Mouse (Mus musculus) lung, embryonic 15.5 days (tissue): ENCODE measurements around the gene Izumo1r. TPM values are rescaled to one million over a fixed set of nuclear protein-coding genes. Genes with fewer than 3 reads are reported as not detected.
A peak's percentile ranks its signal among the peaks of the same experiment; 100 is the strongest.

ENCODE experiments used
- ATAC-seq: fragments of 200-750 bp; cut with Nextera tagmentation; 2 replicates; pipeline ENCODE4 v1.8.0; 2017; ENCODE audit warnings: moderate number of reproducible peaks, borderline replicate concordance; ENCODE audit not compliant: low FRiP score, low TSS enrichment; ENCODE audit errors: extremely low read depth
- H3K27ac ChIP-seq: fragments of 300-500 bp; sonication (generic); 2 replicates; pipeline ENCODE4 v1.5.1; 2015; ENCODE audit warnings: moderate library complexity, mild to moderate bottlenecking, inconsistent platforms
- H3K27me3 ChIP-seq: fragments of 300-500 bp; sonication (generic); 2 replicates; pipeline ENCODE4 v1.6.1; 2015; ENCODE audit warnings: inconsistent platforms
- H3K36me3 ChIP-seq: fragments of 300-500 bp; sonication (generic); 2 replicates; pipeline ENCODE4 v1.6.1; 2015; ENCODE audit warnings: inconsistent platforms
- H3K4me1 ChIP-seq: fragments of 300-500 bp; sonication (generic); 2 replicates; pipeline ENCODE4 v1.6.1; 2015; ENCODE audit warnings: inconsistent platforms
- H3K4me2 ChIP-seq: fragments of 300-500 bp; sonication (generic); 2 replicates; pipeline ENCODE4 v1.6.1; 2015; ENCODE audit warnings: inconsistent platforms, mild to moderate bottlenecking, moderate library complexity
- H3K4me3 ChIP-seq: fragments of 300-500 bp; sonication (generic); 2 replicates; pipeline ENCODE4 v1.5.1; 2015; ENCODE audit warnings: mild to moderate bottlenecking, inconsistent platforms
- H3K9ac ChIP-seq: fragments of 300-500 bp; sonication (generic); 2 replicates; pipeline ENCODE4 v1.6.1; 2015; ENCODE audit warnings: inconsistent platforms
- H3K9me3 ChIP-seq: fragments of 300-500 bp; sonication (generic); 2 replicates; pipeline ENCODE4 v1.6.1; 2016; ENCODE audit warnings: inconsistent platforms
- WGBS: fragments of 180-500 bp; shearing (Covaris S2); methylation state at CpG from one replicate; pipeline ENCODE4 v1.1.7; 2015; 5-methylcytosine and 5-hydroxymethylcytosine counted together
- polyA plus RNA-seq: library from polyadenylated mRNA; unstranded; fragments of >200 nt; fragmentation: Nextera tagmentation; extraction: Ambion mirVana; gene quantifications from 2 replicates; pipeline ENCODE4 v1.2.1, GENCODE M21; 2015

Gene Izumo1r
- polyA plus RNA-seq, 1 experiment from 2014 or later = 0.66 TPM

DNA sequence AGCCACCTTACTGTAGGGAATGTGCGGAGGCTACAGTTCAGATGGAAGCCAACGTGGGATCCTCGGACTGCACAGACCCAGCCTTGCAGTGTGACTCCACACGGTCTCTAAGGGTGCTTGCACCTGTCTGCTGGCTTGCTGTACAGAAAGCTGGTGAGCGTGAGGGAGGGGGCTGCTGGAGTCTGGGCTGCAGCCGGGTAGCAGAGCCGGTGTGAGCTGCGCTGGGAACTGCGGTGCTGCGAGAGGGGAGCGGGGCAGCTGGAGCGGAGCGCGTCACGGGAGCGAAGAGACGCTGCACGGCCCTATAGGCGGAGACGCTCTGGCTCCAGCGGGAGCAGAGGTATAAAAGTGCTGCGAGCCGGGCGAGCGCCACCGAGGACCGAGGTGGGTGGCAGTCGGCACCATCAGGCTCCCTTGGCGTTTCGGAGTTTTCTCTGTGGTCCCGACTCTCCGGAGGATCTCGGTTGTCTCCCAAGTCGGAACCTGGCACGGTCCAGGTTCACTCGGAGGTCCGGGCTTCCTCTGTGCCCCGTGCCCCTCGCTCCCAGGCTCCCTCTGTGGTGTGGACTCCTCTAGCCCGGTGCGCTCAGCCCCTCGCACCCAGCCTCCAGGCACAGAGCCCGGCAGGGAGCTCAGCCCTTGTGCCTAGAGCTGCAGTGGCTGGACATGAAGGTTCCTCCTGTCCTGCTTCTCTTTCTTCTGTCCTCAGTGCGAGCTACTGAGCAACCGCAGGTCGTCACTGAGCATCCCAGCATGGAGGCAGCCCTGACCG is 43.7 kb downstream of the Izumo1r start, which contains the start of gene Gpr83:
Gene Gpr83, plus strand, starts transcription at position 343 of the 772 bp plus-strand sequence.
- Histone ChIP-seq H3K27ac (no peak within 1 kb of the TSS), H3K27me3 (peaks cover 47% of the 10 kb centered on the region), H3K4me1 (no peaks in the 10 kb centered on the region), H3K4me3 (peak within 1 kb of the TSS; percentile 35), H3K4me2 (peak within 1 kb of the TSS; percentile 67), H3K9me3 (no peaks in the 10 kb centered on the region), H3K36me3 (no peaks in the 10 kb centered on the region), H3K9ac (no peak within 1 kb of the TSS)
- WGBS = 2% methylated on average over 44 of the region's 47 CpGs
- ATAC-seq = peak; percentile 72; the same call in 1 of the 2 replicates

DNA sequence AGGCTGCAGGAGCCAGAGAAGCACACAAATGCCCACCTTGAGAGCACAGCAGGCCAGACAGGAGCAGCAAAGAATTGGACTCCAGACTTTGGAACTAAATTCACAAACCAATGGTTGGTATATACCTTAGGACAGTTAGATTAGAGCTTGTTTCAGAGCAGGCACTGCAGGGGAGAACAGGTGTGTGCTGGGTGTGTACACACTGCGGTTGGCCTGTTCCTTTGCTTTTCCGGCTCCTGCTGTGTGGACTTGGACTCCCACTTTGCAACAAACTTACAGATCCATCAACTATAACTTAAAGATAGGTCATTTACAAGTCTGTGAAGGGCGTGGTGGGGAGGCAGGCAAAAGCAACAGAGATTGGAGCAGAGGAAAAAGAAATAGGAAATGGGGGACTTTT is 45.0 kb downstream of the Izumo1r start:
- WGBS = 77% methylated on average over 3 of the region's 3 CpGs
- no peaks in the 10 kb centered on the region for H3K36me3 ChIP-seq
- no peak for ATAC-seq
- no peak overlapping the region for H3K9ac ChIP-seq
- H3K27ac ChIP-seq = no peak overlapping the region
- no peak overlapping the region for H3K4me2 ChIP-seq
- peaks cover 47% of the 10 kb centered on the region for H3K27me3 ChIP-seq
- H3K4me1 ChIP-seq = no peaks in the 10 kb centered on the region
- H3K4me3 ChIP-seq = no peak overlapping the region
- no peaks in the 10 kb centered on the region for H3K9me3 ChIP-seq

DNA sequence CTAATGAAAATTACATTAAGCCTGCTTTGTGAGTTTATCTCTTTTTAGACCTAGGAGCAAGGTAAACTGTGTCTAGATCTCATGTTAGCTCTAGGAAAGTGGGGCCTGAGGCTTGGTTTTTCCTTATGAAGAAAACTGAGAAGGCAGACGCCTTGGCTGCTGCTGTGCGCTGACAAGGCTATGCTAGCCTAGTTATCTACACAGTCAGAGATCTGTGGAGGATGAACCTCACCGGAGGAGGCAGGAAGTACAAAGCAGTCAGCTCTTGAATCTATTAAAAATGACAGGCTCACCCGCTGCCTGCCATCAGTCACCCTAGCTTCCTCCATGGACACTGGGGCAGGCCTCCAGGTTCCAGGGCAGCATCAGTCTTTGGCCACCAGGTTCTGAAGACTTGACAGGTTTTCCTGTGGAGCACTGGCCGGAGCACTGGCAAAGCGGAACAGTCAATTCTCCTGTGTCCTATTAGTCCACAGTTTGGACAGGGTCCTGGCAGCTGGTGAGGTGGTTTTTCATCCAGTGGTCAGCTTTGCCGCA is 45.5 kb downstream of the Izumo1r start:
- H3K4me1 ChIP-seq = no peaks in the 10 kb centered on the region
- H3K27ac ChIP-seq = no peak overlapping the region
- H3K4me2 ChIP-seq = no peak overlapping the region
- ATAC-seq = no peak
- H3K27me3 ChIP-seq = peaks cover 47% of the 10 kb centered on the region
- H3K4me3 ChIP-seq = no peak overlapping the region
- no peak overlapping the region for H3K9ac ChIP-seq
- no peaks in the 10 kb centered on the region for H3K9me3 ChIP-seq
- WGBS = 57% methylated on average over 7 of the region's 7 CpGs
- no peaks in the 10 kb centered on the region for H3K36me3 ChIP-seq

DNA sequence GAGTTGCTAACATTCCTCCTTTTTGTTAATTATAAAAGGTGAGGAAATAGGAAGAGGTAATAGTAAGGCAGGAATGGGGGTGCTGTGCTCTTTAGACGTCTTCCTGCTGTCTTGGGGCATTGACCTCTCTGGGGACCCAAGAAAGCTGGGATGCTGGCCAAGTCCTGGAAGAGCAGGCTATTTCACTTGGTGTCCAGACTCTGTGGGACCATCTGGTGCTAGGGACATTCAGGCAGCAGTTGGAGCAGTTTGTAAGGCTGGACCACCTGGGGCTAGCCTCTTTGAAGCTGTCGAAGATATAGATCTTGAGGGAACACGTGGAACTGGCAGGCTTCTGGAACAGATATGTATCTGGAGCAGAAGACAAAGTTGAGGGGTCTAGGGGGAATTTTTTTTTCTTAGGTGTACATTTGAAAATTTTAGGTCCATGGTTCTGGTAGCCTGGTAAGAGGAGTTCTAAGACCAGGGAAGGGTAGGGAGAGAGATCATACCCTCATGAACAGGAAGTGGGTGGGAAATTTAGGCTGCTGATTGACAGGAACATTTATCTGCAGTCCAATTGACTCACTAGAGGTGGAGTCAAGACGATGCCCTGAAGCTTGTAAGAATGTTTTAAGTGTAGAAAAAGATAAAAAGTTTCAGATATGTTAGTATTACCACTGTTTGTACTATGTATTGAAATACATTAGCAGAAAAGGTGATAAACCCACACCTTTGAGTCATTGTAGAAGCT is 46.7 kb downstream of the Izumo1r start:
- H3K4me2 ChIP-seq = no peak overlapping the region
- H3K9ac ChIP-seq = no peak overlapping the region
- H3K4me1 ChIP-seq = no peaks in the 10 kb centered on the region
- peaks cover 43% of the 10 kb centered on the region for H3K27me3 ChIP-seq
- no peak overlapping the region for H3K4me3 ChIP-seq
- H3K9me3 ChIP-seq = no peaks in the 10 kb centered on the region
- H3K36me3 ChIP-seq = no peaks in the 10 kb centered on the region
- H3K27ac ChIP-seq = no peak overlapping the region
- WGBS = 31% methylated on average over 4 of the region's 4 CpGs
- ATAC-seq = no peak

DNA sequence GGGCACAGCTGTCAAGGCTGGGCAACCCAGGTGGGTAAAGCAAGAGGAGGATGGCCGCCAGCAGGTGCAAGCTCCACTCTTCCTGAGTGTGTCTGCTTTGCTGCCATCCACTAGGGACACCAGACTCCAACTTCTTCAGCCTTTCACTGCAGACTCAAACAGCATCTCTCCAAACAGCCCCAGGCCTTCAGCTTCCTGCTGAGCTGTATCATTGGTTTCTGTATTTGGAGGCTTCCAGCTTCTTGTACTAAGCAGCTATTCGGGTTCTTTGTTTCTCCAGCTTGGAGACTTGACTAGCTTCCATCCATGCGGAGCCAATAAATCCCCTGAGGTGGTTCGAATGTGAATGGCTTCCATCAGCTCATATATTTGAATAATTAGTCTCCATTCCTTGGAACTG is 49.2 kb downstream of the Izumo1r start:
- 73% methylated on average over 4 of the region's 4 CpGs for WGBS
- no peak overlapping the region for H3K4me3 ChIP-seq
- peaks cover 18% of the 10 kb centered on the region for H3K27me3 ChIP-seq
- H3K9ac ChIP-seq = no peak overlapping the region
- H3K36me3 ChIP-seq = no peaks in the 10 kb centered on the region
- no peak overlapping the region for H3K4me2 ChIP-seq
- no peaks in the 10 kb centered on the region for H3K4me1 ChIP-seq
- H3K27ac ChIP-seq = no peak overlapping the region
- H3K9me3 ChIP-seq = no peaks in the 10 kb centered on the region
- ATAC-seq = no peak

DNA sequence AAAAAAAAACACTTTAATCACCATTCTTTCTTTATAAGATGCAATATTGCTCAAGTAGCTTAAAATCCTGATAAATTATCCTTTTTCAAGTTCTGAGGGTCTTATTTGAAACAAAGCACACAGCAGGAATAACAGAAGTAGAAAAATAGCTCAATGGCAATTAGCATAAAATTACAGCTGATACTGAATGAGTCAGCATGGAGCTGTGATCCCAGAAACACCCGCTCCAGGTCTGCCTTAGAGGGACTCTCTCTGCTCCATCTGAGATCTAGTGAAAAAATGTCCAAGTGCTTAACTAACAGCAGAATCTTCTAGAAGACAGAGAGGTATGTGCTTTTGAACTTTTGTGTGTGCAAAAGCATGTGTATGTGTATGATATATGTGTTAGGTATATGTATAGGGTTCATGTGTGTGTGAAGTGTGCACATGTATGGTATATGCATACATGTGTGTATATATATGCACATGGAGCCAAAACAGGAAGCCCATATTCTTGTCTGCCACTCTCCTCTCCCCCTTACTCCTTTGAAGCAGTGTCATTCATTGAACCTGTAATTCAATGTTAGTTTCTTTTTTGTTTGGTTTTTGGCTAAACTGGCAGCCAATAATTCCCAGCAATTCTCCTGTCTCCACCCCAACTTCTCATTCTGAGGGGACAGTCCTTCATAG is 55.3 kb downstream of the Izumo1r start:
- Histone ChIP-seq H3K4me1 (no peaks in the 10 kb centered on the region), H3K9me3 (no peaks in the 10 kb centered on the region), H3K27me3 (no peaks in the 10 kb centered on the region), H3K36me3 (no peaks in the 10 kb centered on the region), H3K27ac (no peak overlapping the region), H3K4me3 (no peak overlapping the region), H3K4me2 (no peak overlapping the region), H3K9ac (no peak overlapping the region)
- no peak for ATAC-seq
- 85% methylated on average over 1 of the region's 1 CpGs for WGBS

DNA sequence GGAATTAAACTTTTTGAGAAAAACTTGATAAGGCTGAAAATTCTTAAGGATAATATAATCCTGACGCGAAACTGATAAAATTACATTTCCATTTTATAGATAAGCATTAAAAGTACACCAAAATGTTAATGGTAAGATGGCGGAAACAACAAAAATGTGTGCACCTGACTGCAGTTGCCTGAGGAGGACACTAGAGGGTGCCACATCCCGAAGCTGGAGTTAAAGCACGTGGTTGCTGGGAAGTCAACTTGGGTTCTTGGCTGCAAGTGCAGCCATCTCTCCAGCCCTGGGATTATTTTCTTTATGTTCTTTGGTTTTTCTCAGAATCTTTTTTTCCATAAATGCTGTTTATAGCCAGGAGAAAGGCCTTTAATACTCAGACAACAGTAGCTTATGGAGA is 57.3 kb downstream of the Izumo1r start:
- H3K9ac ChIP-seq = no peak overlapping the region
- no peaks in the 10 kb centered on the region for H3K9me3 ChIP-seq
- WGBS = 42% methylated on average over 5 of the region's 5 CpGs
- no peaks in the 10 kb centered on the region for H3K36me3 ChIP-seq
- no peak overlapping the region for H3K27ac ChIP-seq
- no peak for ATAC-seq
- no peaks in the 10 kb centered on the region for H3K27me3 ChIP-seq
- H3K4me3 ChIP-seq = no peak overlapping the region
- 0 out of 2 replicates have a peak, but pooled peaks cover 5% of the 10 kb centered on the region for H3K4me1 ChIP-seq
- no peak overlapping the region for H3K4me2 ChIP-seq

DNA sequence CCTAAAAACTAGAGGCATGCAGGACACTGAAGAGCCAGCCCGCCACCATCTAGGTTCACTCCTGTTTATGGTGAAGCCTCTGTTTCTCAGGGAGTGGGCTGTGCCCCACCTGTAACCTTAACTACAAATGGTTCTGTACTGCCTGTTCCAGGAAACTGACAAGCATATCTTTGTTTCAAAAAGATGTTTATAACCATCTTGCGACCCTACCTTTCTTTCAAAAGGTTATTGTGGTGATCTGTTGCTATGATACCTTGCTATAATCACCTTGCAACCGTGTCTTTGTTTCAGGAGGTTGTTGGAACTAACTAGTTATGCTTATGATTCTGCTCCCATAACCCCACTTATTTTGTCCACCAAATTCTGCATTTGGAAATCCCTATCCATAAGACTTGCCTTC is 59.8 kb downstream of the Izumo1r start:
- Histone ChIP-seq H3K9me3 (no peaks in the 10 kb centered on the region), H3K36me3 (no peaks in the 10 kb centered on the region), H3K27ac (no peak overlapping the region), H3K4me3 (no peak overlapping the region), H3K4me2 (no peak overlapping the region), H3K9ac (no peak overlapping the region), H3K27me3 (no peaks in the 10 kb centered on the region), H3K4me1 (0 out of 2 replicates have a peak, but pooled peaks cover 5% of the 10 kb centered on the region)
- 89% methylated on average over 3 of the region's 3 CpGs for WGBS
- ATAC-seq = no peak

DNA sequence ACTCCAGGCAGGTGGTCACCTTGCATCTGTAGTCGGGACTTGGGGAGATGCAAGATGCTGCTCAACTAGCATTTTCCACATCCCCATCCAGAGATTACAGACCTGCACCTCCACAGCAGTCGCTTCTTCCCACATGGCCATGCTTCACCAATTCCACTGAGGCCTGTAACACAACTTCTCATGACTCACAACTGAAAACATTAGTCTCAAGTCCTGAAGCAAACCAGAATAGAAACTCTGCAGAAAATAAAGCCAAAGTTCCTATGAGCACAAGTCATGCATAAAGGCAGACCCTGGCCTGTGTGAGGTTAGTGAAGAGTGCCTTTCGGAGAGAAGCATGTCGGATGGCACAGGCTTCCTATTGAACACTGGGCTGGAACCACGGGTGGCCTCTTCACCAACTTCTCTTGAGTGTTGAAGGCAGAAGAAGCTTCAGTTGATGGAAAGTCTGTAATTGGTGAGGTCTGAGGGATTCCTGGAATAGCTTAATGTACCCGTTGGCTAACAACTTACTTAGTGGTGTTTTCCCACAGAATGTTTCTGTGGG is 60.4 kb downstream of the Izumo1r start:
- no peak for ATAC-seq
- H3K9ac ChIP-seq = no peak overlapping the region
- H3K27ac ChIP-seq = no peak overlapping the region
- no peak overlapping the region for H3K4me2 ChIP-seq
- H3K36me3 ChIP-seq = no peaks in the 10 kb centered on the region
- no peaks in the 10 kb centered on the region for H3K27me3 ChIP-seq
- 92% methylated on average over 6 of the region's 6 CpGs for WGBS
- H3K4me3 ChIP-seq = no peak overlapping the region
- 0 out of 2 replicates have a peak, but pooled peaks cover 5% of the 10 kb centered on the region for H3K4me1 ChIP-seq
- H3K9me3 ChIP-seq = no peaks in the 10 kb centered on the region

DNA sequence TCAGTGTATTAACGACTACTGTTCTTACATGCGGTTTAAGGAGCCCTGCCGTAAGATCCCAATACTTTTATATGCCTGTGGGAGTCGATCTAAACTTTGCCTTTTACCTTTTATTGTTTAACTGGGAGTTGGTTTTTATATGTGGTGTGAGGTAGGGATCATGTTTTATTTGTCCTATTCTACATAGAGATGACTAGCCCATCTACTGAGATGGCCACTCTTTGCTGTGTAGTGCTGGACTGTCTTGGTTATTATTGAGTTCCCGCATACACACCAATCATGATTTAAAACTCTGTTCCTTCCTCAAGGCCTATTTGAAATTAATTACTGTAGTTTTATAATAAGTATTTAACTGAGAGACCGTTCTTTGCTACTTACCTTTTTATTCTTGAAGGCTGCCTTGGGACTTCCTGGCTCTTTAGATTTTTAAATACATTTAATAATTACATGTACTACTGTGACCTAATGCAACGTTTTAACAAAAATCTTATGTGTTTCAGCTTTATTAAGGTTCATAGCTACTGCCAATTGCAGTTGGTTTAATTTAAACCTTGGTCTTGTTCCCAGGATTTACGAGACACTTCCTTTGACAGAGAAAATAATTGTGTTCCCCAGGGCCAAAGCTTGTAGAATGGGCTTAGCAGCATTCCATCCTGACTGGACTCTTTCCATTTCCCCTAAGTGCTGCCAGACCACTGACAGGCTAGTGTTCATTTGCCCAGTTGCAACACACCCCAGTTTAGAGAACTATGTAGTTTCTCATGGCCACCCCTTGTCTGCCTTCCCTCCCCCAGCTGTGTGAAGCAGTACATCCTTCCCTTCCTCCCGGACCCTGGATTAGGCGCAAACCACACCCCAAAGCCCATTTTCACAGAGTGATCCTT is 61.6 kb downstream of the Izumo1r start:
- WGBS = 71% methylated on average over 10 of the region's 10 CpGs
- Histone ChIP-seq H3K4me2 (no peak overlapping the region), H3K27me3 (no peaks in the 10 kb centered on the region), H3K36me3 (no peaks in the 10 kb centered on the region), H3K27ac (peak overlapping the region; percentile 56), H3K4me1 (0 out of 2 replicates have a peak, but pooled peaks cover 5% of the 10 kb centered on the region), H3K9ac (no peak overlapping the region), H3K4me3 (no peak overlapping the region), H3K9me3 (no peaks in the 10 kb centered on the region)
- peak; percentile 93 for ATAC-seq

DNA sequence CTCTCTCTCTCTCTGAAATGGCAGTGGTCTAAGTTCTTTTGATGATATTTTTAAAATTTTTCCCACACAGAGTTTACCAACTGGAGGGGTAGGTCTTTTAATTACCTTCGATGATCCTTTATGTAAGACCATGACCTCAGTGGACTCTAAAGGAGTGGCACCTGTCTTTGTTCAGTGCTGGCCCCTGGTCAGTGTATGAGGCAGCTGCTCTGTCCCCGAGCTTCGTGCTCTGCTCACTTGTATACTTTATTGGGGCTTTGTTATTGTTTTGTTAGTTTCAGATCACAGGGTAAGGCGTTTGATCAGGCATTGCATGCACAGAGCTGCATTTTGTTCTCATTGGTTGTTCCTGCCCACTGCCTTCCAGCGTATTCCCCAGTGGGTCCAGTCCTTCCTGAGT is 63.8 kb downstream of the Izumo1r start:
- no peak for ATAC-seq
- WGBS = 84% methylated on average over 5 of the region's 5 CpGs

More for the DNA sequence above, 63.8 kb downstream of the Izumo1r start:
- Histone ChIP-seq H3K36me3 (peaks cover 9% of the 10 kb centered on the region), H3K4me2 (no peak overlapping the region), H3K27ac (no peak overlapping the region), H3K4me3 (no peak overlapping the region), H3K9me3 (no peaks in the 10 kb centered on the region), H3K4me1 (0 out of 2 replicates have a peak, but pooled peaks cover 5% of the 10 kb centered on the region), H3K27me3 (no peaks in the 10 kb centered on the region), H3K9ac (no peak overlapping the region)
